Mouse (Mus musculus) brain, embryonic 14.5 days (tissue): Measurements from ENCODE around the gene Mitd1.

Experiments
- CTCF ChIP-seq: fragments of 200-500 bp; IDR thresholded peaks from 2 replicates; pipeline ENCODE4 v1.5.1; 2012; ENCODE audit warnings: inconsistent platforms, mild to moderate bottlenecking, moderate library complexity, borderline replicate concordance; ENCODE audit not compliant: insufficient read depth, insufficient read length; ENCODE audit errors: extremely low read depth
- POLR2A ChIP-seq: fragments of 200-500 bp; IDR thresholded peaks from 2 replicates; pipeline ENCODE4 v1.6.1; 2012; ENCODE audit warnings: mild to moderate bottlenecking, inconsistent platforms, borderline replicate concordance; ENCODE audit not compliant: poor library complexity, insufficient read depth, insufficient read length, severe bottlenecking; ENCODE audit errors: extremely low read depth

DNA sequence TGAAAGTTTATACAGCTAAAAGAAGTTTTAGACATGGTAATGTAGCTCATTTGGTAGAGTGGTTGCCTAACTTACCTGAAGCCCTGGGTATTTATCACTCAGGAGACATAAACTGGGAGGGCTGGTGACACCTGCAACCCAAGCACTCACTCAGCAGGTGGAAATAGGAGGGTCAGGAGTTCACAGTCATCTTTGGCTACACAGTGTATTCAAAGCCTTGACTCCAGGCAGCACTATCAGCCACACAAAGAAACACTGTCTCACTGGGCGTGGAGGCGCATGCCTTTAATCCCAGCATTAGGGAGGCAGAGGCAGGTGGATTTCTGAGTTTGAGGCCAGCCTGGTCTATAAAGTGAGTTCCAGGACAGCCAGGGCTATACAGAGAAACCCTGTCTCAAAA lies 22.5 kb upstream of the Mitd1 start:
- TF ChIP-seq CTCF (no peak), POLR2A (no peak)
